Mouse (Mus musculus) induced T-regulatory cell, adult 2 months (primary cell): ENCODE results near the gene Mmp17.

Experiments used
- DNase-seq: peaks from one replicate; pipeline ENCODE4 v3.0.0-alpha.2; 2012; ENCODE audit warnings: low read depth

The Mmp17 gene

GRCm38 (mm10) chr5:129583761-129584582 lies at the start of gene Mmp17:
TSS of gene Mmp17 (plus strand) at chr5:129584169.
- peak; percentile 94 for DNase-seq

- no peak for DNase-seq
These were observed 49.5 kb upstream of the Mmp17 start for GRCm38 (mm10) chr5:129534500-129534899.

- no peak for DNase-seq
These were observed 48.9 kb upstream of the Mmp17 start for GRCm38 (mm10) chr5:129535021-129535420.

- DNase-seq = no peak
These were observed 48.5 kb upstream of the Mmp17 start for GRCm38 (mm10) chr5:129535431-129535830.

- DNase-seq = no peak
These were observed 45.1 kb upstream of the Mmp17 start for GRCm38 (mm10) chr5:129538826-129539225.

- no peak for DNase-seq
These were observed 41.7 kb upstream of the Mmp17 start for GRCm38 (mm10) chr5:129542236-129542635.

GRCm38 (mm10) chr5:129545787-129546186 lies 38.2 kb upstream of the Mmp17 start:
- no peak for DNase-seq

- DNase-seq = no peak
These were observed 34.3 kb upstream of the Mmp17 start for GRCm38 (mm10) chr5:129549716-129550115.

GRCm38 (mm10) chr5:129550790-129551189 lies 33.2 kb upstream of the Mmp17 start:
- DNase-seq = no peak

GRCm38 (mm10) chr5:129551991-129552390 lies 32.0 kb upstream of the Mmp17 start:
- DNase-seq = no peak

- no peak for DNase-seq
These were observed 30.3 kb upstream of the Mmp17 start for GRCm38 (mm10) chr5:129553642-129554041.

- DNase-seq = no peak
These were observed 25.4 kb upstream of the Mmp17 start for GRCm38 (mm10) chr5:129558591-129558990.

GRCm38 (mm10) chr5:129559283-129559682 lies 24.7 kb upstream of the Mmp17 start:
- no peak for DNase-seq

GRCm38 (mm10) chr5:129562342-129562741 lies 21.6 kb upstream of the Mmp17 start:
- no peak for DNase-seq

- no peak for DNase-seq
These were observed 15.4 kb upstream of the Mmp17 start for GRCm38 (mm10) chr5:129568596-129568995.

GRCm38 (mm10) chr5:129578201-129578600 lies 5.8 kb upstream of the Mmp17 start:
- DNase-seq = no peak

GRCm38 (mm10) chr5:129580046-129580445 lies 3.9 kb upstream of the Mmp17 start:
- no peak for DNase-seq

GRCm38 (mm10) chr5:129580572-129580971 lies 3.4 kb upstream of the Mmp17 start:
- DNase-seq = no peak

GRCm38 (mm10) chr5:129581015-129581414 lies 3.0 kb upstream of the Mmp17 start:
- no peak for DNase-seq

GRCm38 (mm10) chr5:129583331-129583730 lies 638 bp upstream of the Mmp17 start:
- no peak for DNase-seq

GRCm38 (mm10) chr5:129584583-129585541 lies 893 bp downstream of the Mmp17 start:
- peak; percentile 55 for DNase-seq

- DNase-seq = peak; percentile 90
These were observed 2.0 kb downstream of the Mmp17 start for GRCm38 (mm10) chr5:129586016-129586415.

GRCm38 (mm10) chr5:129586471-129586870 lies 2.5 kb downstream of the Mmp17 start:
- no peak for DNase-seq
